Mouse (Mus musculus) intestine, embryonic 14.5 days (tissue): ENCODE measurements around the gene Raf1. TPM values are rescaled to one million over a fixed set of nuclear protein-coding genes. Genes with fewer than 3 reads are reported as not detected.

Experiments used
- ATAC-seq: fragments of 200-750 bp; cut with Nextera tagmentation; replicated peaks from 2 replicates; pipeline ENCODE4 v1.8.0; 2017; ENCODE audit warnings: low read depth, moderate number of reproducible peaks, moderate TSS enrichment, moderate library complexity; ENCODE audit not compliant: low FRiP score, low TSS enrichment
- DNase-seq: peaks from one replicate; pipeline ENCODE4 v3.0.0-alpha.2; 2018; ENCODE audit warnings: low spot score
- H3K27ac ChIP-seq: fragments of 300-500 bp; sonication (generic); 2 replicates; pipeline ENCODE4 v1.5.1; 2014; ENCODE audit warnings: low read depth, mild to moderate bottlenecking, control low read depth
- H3K27me3 ChIP-seq: fragments of 300-500 bp; sonication (generic); replicated peaks from 2 replicates; pipeline ENCODE4 v1.6.1; 2014; ENCODE audit warnings: low read length, control low read depth; ENCODE audit not compliant: control insufficient read depth, insufficient read depth
- H3K36me3 ChIP-seq: fragments of 300-500 bp; sonication (generic); 2 replicates; pipeline ENCODE4 v1.6.1; 2014; ENCODE audit warnings: low read length, control low read depth; ENCODE audit not compliant: control insufficient read depth, insufficient read depth
- H3K4me1 ChIP-seq: fragments of 300-500 bp; sonication (generic); replicated peaks from 2 replicates; pipeline ENCODE4 v1.6.1; 2014; ENCODE audit warnings: low read length, control low read depth, mixed read lengths; ENCODE audit not compliant: control insufficient read depth, insufficient read depth
- H3K4me2 ChIP-seq: fragments of 300-500 bp; sonication (generic); 2 replicates; pipeline ENCODE4 v1.6.1; 2014; ENCODE audit warnings: low read length
- H3K4me3 ChIP-seq: fragments of 300-500 bp; sonication (generic); 2 replicates; pipeline ENCODE4 v1.5.1; 2014; ENCODE audit warnings: low read depth, low read length, control low read depth, mixed read lengths
- H3K9ac ChIP-seq: fragments of 300-500 bp; sonication (generic); 2 replicates; pipeline ENCODE4 v1.6.1; 2014; ENCODE audit warnings: mild to moderate bottlenecking, low read length
- H3K9me3 ChIP-seq: fragments of 300-500 bp; sonication (generic); 2 replicates; pipeline ENCODE4 v1.6.1; 2016; ENCODE audit warnings: low read length, control low read depth; ENCODE audit not compliant: control insufficient read depth
- WGBS: fragments of 180-500 bp; shearing (Covaris S2); extraction: QIAGEN DNeasy Blood & Tissue Kit; methylation state at CpG from one replicate; pipeline ENCODE4 v1.1.7; 2014; 5-methylcytosine and 5-hydroxymethylcytosine counted together
- polyA plus RNA-seq: library from polyadenylated mRNA; unstranded; fragments of >200 nt; fragmentation: Nextera tagmentation; extraction: Ambion mirVana; gene quantifications from 2 replicates; pipeline ENCODE4 v1.2.1, GENCODE M21; 2014

Raf1 gene
- polyA plus RNA-seq, 1 experiment from 2014 or later = 114 TPM

- Histone ChIP-seq H3K4me2 (no peak overlapping the region), H3K9me3 (no peaks in the 10 kb centered on the region), H3K27me3 (no peaks in the 10 kb centered on the region), H3K27ac (no peak overlapping the region), H3K36me3 (no peaks in the 10 kb centered on the region), H3K4me3 (no peak overlapping the region), H3K9ac (no peak overlapping the region), H3K4me1 (no peaks in the 10 kb centered on the region)
- no peak for ATAC-seq
- WGBS = 75% methylated on average over 4 of the region's 4 CpGs
- DNase-seq = no peak
Measured at GRCm38 (mm10) chr6:115593252-115593651, 83.2 kb downstream of the Raf1 start.

GRCm38 (mm10) chr6:115592458-115592857 lies 84.0 kb downstream of the Raf1 start, which contains the start of gene Mkrn2os:
Gene Mkrn2os, minus strand, starts transcription at chr6:115592576.
- Histone ChIP-seq H3K27me3 (no peaks in the 10 kb centered on the region), H3K36me3 (no peaks in the 10 kb centered on the region), H3K4me2 (peak within 1 kb of the TSS; percentile 29), H3K4me1 (no peaks in the 10 kb centered on the region), H3K9me3 (no peaks in the 10 kb centered on the region), H3K4me3 (peak within 1 kb of the TSS; percentile 12; the same call in 1 of the 2 replicates), H3K27ac (peak within 1 kb of the TSS; percentile 30; the same call in 1 of the 2 replicates), H3K9ac (0 out of 2 replicates have a peak within 1 kb of the TSS, but pooled peaks have one; percentile 20)
- DNase-seq (peak; percentile 57), ATAC-seq (peak; percentile 81; the same call in 1 of the 2 replicates)
- WGBS = 42% methylated on average over 5 of the region's 5 CpGs

- Histone ChIP-seq H3K9ac (0 out of 2 replicates have a peak overlapping the region, but pooled peaks have one; percentile 20), H3K4me3 (peak overlapping the region; percentile 12; the same call in 1 of the 2 replicates), H3K4me1 (no peaks in the 10 kb centered on the region), H3K36me3 (no peaks in the 10 kb centered on the region), H3K9me3 (no peaks in the 10 kb centered on the region), H3K27me3 (no peaks in the 10 kb centered on the region), H3K27ac (peak overlapping the region; percentile 30; the same call in 1 of the 2 replicates), H3K4me2 (peak overlapping the region; percentile 29)
- 74% methylated on average over 19 of the region's 19 CpGs for WGBS
- ATAC-seq (peak; percentile 42), DNase-seq (peak; percentile 57)
Measured at GRCm38 (mm10) chr6:115591692-115592359, 84.6 kb downstream of the Raf1 start.

GRCm38 (mm10) chr6:115586321-115586720 lies 90.1 kb downstream of the Raf1 start:
- DNase-seq (no peak), ATAC-seq (no peak)
- Histone ChIP-seq H3K4me3 (no peak overlapping the region), H3K4me2 (no peak overlapping the region), H3K9me3 (no peaks in the 10 kb centered on the region), H3K4me1 (no peaks in the 10 kb centered on the region), H3K9ac (no peak overlapping the region), H3K27ac (no peak overlapping the region), H3K36me3 (peaks cover 2% of the 10 kb centered on the region; the same call in 1 of the 2 replicates), H3K27me3 (no peaks in the 10 kb centered on the region)
- 87% methylated on average over 10 of the region's 10 CpGs for WGBS

- H3K4me3 ChIP-seq = no peak overlapping the region
- DNase-seq = no peak
- 74% methylated on average over 3 of the region's 3 CpGs for WGBS
Measured at GRCm38 (mm10) chr6:115584176-115584575, 92.3 kb downstream of the Raf1 start.

GRCm38 (mm10) chr6:115583430-115584125 lies 92.9 kb downstream of the Raf1 start:
- no peak overlapping the region for H3K4me3 ChIP-seq
- DNase-seq (no peak), ATAC-seq (no peak)
- H3K27ac ChIP-seq = no peak overlapping the region
- H3K9ac ChIP-seq = no peak overlapping the region
- H3K36me3 ChIP-seq = peaks cover 20% of the 10 kb centered on the region
- no peak overlapping the region for H3K4me2 ChIP-seq
- no peaks in the 10 kb centered on the region for H3K27me3 ChIP-seq
- H3K9me3 ChIP-seq = no peaks in the 10 kb centered on the region
- no peaks in the 10 kb centered on the region for H3K4me1 ChIP-seq
- WGBS = 87% methylated on average over 6 of the region's 6 CpGs

More at GRCm38 (mm10) chr6:115584176-115584575, 92.3 kb downstream of the Raf1 start:
- no peak for ATAC-seq
- Histone ChIP-seq H3K9me3 (no peaks in the 10 kb centered on the region), H3K27me3 (no peaks in the 10 kb centered on the region), H3K4me1 (no peaks in the 10 kb centered on the region), H3K4me2 (no peak overlapping the region), H3K36me3 (peaks cover 16% of the 10 kb centered on the region; the same call in 1 of the 2 replicates), H3K9ac (no peak overlapping the region), H3K27ac (no peak overlapping the region)

GRCm38 (mm10) chr6:115582328-115583115 lies 93.9 kb downstream of the Raf1 start:
- Histone ChIP-seq H3K4me3 (no peak overlapping the region), H3K36me3 (peaks cover 31% of the 10 kb centered on the region), H3K4me2 (no peak overlapping the region), H3K27me3 (no peaks in the 10 kb centered on the region), H3K27ac (no peak overlapping the region), H3K4me1 (no peaks in the 10 kb centered on the region), H3K9ac (no peak overlapping the region), H3K9me3 (no peaks in the 10 kb centered on the region)
- ATAC-seq = no peak
- DNase-seq = no peak
- 85% methylated on average over 10 of the region's 10 CpGs for WGBS

- Histone ChIP-seq H3K9ac (no peak overlapping the region), H3K4me1 (no peaks in the 10 kb centered on the region), H3K9me3 (no peaks in the 10 kb centered on the region), H3K4me3 (no peak overlapping the region), H3K4me2 (no peak overlapping the region), H3K27ac (no peak overlapping the region), H3K27me3 (no peaks in the 10 kb centered on the region), H3K36me3 (peaks cover 48% of the 10 kb centered on the region)
- 75% methylated on average over 3 of the region's 3 CpGs for WGBS
- no peak for ATAC-seq
- no peak for DNase-seq
Measured at GRCm38 (mm10) chr6:115580810-115581209, 95.6 kb downstream of the Raf1 start.
